Mouse (Mus musculus): ENCODE data around the gene Apba3.

DNA sequence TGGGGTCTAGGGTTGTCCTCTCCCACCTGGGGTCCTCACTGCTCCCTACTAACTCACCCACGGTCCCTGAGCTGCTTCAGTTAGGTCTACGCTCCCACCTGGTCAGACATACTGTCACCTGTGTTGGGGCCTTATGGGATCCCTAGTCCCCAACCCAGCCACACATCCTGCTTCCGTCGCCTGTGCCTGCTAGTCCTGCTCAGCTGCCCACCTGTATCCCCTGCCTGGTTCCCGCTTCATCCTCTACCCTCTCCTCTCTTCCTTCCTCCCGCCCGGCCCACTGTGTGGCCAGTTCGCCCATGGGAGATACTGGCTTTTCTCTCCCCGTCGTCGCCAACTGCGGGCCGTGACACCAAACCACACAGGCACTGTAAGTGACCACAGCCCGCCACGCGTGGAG is 48.8 kb downstream of the Apba3 start:
- no peak for TF ChIP-seq CTCF (IDR thresholded peaks at IDR 0.05)
- TF ChIP-seq POLR2A (IDR thresholded peaks at IDR 0.05; ENCODE audit: insufficient read depth, low read depth, low read length) = no peak
- TF ChIP-seq EP300 (IDR thresholded peaks at IDR 0.05; ENCODE audit: insufficient read depth, low read depth, low read length) = no peak

All from heart, adult 2 months (tissue).